Mouse (Mus musculus): ENCODE measurements around the gene Ntsr1. TPM values are rescaled to one million over a fixed set of nuclear protein-coding genes. Genes with fewer than 3 reads are reported as not detected.

Gene Ntsr1
- not detected for total RNA-seq (2023)

GRCm38 (mm10) chr2:180499741-180500140 is at the start of gene Ntsr1:
Gene Ntsr1 (plus strand): TSS chr2:180499976.

GRCm38 (mm10) chr2:180455723-180456698 is 43.8 kb upstream of the Ntsr1 start, which contains the start of gene Slco4a1:
Gene Slco4a1 (plus strand): TSS chr2:180456245.

GRCm38 (mm10) chr2:180581002-180581401 is 81.2 kb downstream of the Ntsr1 start, which contains the start of gene Mrgbp:
Gene Mrgbp (plus strand): TSS chr2:180581304.

GRCm38 (mm10) chr2:180589123-180589831 is 89.5 kb downstream of the Ntsr1 start, which contains the start of gene Ogfr:
Gene Ogfr (plus strand): TSS chr2:180589245.

Other genes starting within 250 kb of the Ntsr1 start
- 2,859 TPM for gene Rps21, start 242.6 kb upstream of the Ntsr1 start, total RNA-seq (2023)
- gene Cables2, start 226.5 kb upstream of the Ntsr1 start, total RNA-seq (2023): 39.2 TPM
- not detected for gene Rbbp8nl, start 210.1 kb upstream of the Ntsr1 start, total RNA-seq (2023)
- gene Gata5, start 165.3 kb upstream of the Ntsr1 start, total RNA-seq (2023): not detected
- gene Slco4a1, start 43.7 kb upstream of the Ntsr1 start, total RNA-seq (2023): 3.3 TPM
- 44.8 TPM for gene Mrgbp, start 81.3 kb downstream of the Ntsr1 start, total RNA-seq (2023)
- gene Ogfr, start 89.3 kb downstream of the Ntsr1 start, total RNA-seq (2023): 80.1 TPM
- 4.0 TPM for gene Col9a3, start 97.8 kb downstream of the Ntsr1 start, total RNA-seq (2023)
- gene Tcfl5, start 142.7 kb downstream of the Ntsr1 start, total RNA-seq (2023): not detected
- gene Dido1, start 210.0 kb downstream of the Ntsr1 start, total RNA-seq (2023): 86.2 TPM
- 38.0 TPM for gene Gid8, start 210.1 kb downstream of the Ntsr1 start, total RNA-seq (2023)
- gene Slc17a9, start 225.3 kb downstream of the Ntsr1 start, total RNA-seq (2023): 89.4 TPM